Mouse (Mus musculus): ENCODE results near the gene Reck. TPM values are rescaled to one million over a fixed set of nuclear protein-coding genes. Genes with fewer than 3 reads are reported as not detected.
A peak's percentile ranks its signal among the peaks of the same experiment; 100 is the strongest.

Reck gene
- polyA plus RNA-seq, 1 experiment from 2014 or later = 29.5 TPM

GRCm38 (mm10) chr4:43875919-43876411 is 635 bp downstream of the Reck start:
- Histone ChIP-seq H3K4me2 (peak overlapping the region; percentile 81), H3K27me3 (ENCODE audit: insufficient read depth, low read length) (no peaks in the 10 kb centered on the region), H3K9ac (peak overlapping the region; percentile 71), H3K4me3 (ENCODE audit: low read depth, low read length) (peak overlapping the region; percentile 91), H3K4me1 (ENCODE audit: insufficient read depth) (peaks cover 15% of the 10 kb centered on the region), H3K9me3 (ENCODE audit: low read depth, low read length) (no peaks in the 10 kb centered on the region), H3K27ac (ENCODE audit: low read depth) (no peak overlapping the region), H3K36me3 (ENCODE audit: insufficient read depth) (no peaks in the 10 kb centered on the region)
- ATAC-seq (ENCODE audit: insufficient read depth) = peak; percentile 55
- peak; percentile 39 for DNase-seq
- TF ChIP-seq CTCF (IDR thresholded peaks at IDR 0.05; ENCODE audit: low read depth) = peak; percentile 40
- 0% methylated on average over 20 of the region's 20 CpGs for WGBS

- Histone ChIP-seq H3K9me3 (ENCODE audit: low read depth, low read length) (no peaks in the 10 kb centered on the region), H3K27me3 (ENCODE audit: insufficient read depth, low read length) (no peaks in the 10 kb centered on the region), H3K4me2 (no peak overlapping the region), H3K4me3 (ENCODE audit: low read depth, low read length) (no peak overlapping the region), H3K27ac (ENCODE audit: low read depth) (no peak overlapping the region), H3K9ac (no peak overlapping the region), H3K36me3 (ENCODE audit: insufficient read depth) (no peaks in the 10 kb centered on the region), H3K4me1 (ENCODE audit: insufficient read depth) (peaks cover 15% of the 10 kb centered on the region)
- TF ChIP-seq CTCF (IDR thresholded peaks at IDR 0.05; ENCODE audit: low read depth) = no peak
- 95% methylated on average over 1 of the region's 1 CpGs for WGBS
- no peak for ATAC-seq (ENCODE audit: insufficient read depth)
- DNase-seq = no peak
Measured at GRCm38 (mm10) chr4:43877230-43877629, 1.9 kb downstream of the Reck start.

DNA sequence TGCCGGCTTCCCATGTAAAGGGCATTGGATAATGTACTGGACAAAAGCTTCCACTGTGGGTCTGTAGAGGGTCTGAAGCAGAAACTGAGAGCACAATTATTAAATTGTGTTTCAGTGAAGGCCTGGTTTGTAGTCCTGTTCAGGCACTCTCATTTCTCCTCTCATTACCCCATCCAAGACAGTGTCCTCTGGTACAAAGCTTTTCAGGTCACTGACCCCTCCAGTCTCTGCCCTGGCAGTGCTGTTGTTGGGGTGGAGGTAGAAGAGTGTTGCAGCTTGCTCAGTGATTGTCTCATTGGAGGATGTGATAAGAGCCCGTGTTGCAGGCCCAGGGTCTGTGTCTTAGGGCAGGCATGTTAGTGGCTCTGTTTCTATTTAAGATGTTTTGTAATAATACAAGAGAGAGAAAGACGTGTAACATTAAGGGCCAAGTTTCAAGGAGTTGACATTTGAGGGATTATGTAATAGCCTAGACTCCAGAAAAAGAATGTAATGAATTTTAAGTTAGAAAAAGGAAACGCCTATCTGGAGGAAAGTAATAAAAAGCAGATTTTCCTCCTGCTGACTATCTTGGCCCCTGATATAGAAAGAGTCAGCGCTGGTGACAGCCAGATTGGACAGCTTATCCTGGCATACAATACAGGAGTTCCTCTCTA is 2.9 kb downstream of the Reck start:
- WGBS = 31% methylated on average over 5 of the region's 5 CpGs
- H3K9ac ChIP-seq = no peak overlapping the region
- H3K27me3 ChIP-seq (ENCODE audit: insufficient read depth, low read length) = no peaks in the 10 kb centered on the region
- peak overlapping the region; percentile 12; the same call in 1 of the 2 replicates for H3K4me2 ChIP-seq
- H3K27ac ChIP-seq (ENCODE audit: low read depth) = peak overlapping the region; percentile 54; the same call in 1 of the 2 replicates
- TF ChIP-seq CTCF (IDR thresholded peaks at IDR 0.05; ENCODE audit: low read depth) = no peak
- H3K4me3 ChIP-seq (ENCODE audit: low read depth, low read length) = no peak overlapping the region
- peaks cover 15% of the 10 kb centered on the region for H3K4me1 ChIP-seq (ENCODE audit: insufficient read depth)
- no peaks in the 10 kb centered on the region for H3K9me3 ChIP-seq (ENCODE audit: low read depth, low read length)
- no peaks in the 10 kb centered on the region for H3K36me3 ChIP-seq (ENCODE audit: insufficient read depth)
- ATAC-seq (ENCODE audit: insufficient read depth) = no peak
- no peak for DNase-seq

DNA sequence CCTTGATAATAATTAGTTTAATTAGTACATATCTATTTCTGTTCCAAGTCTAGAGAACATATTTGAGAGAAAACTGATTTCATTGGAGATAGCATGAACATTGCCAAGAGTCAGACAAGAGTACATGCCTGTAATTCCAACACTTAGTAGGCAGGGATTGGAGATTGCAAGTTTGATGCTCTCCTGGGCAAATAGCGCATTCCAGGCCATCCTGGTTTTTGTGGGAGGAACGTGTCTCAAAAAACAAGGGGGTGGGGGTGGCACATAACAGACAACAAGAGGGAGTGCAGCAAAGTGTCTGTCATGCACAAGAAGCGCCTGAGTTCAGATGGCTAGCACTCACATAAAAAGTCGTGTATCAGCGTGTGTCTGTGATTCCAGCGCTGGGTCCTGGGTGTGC is 4.2 kb downstream of the Reck start:
- 73% methylated on average over 6 of the region's 6 CpGs for WGBS
- Histone ChIP-seq H3K27me3 (ENCODE audit: insufficient read depth, low read length) (no peaks in the 10 kb centered on the region), H3K36me3 (ENCODE audit: insufficient read depth) (no peaks in the 10 kb centered on the region), H3K4me1 (ENCODE audit: insufficient read depth) (peaks cover 23% of the 10 kb centered on the region), H3K9ac (no peak overlapping the region), H3K4me2 (no peak overlapping the region), H3K27ac (ENCODE audit: low read depth) (no peak overlapping the region), H3K4me3 (ENCODE audit: low read depth, low read length) (no peak overlapping the region), H3K9me3 (ENCODE audit: low read depth, low read length) (no peaks in the 10 kb centered on the region)
- DNase-seq (no peak), ATAC-seq (ENCODE audit: insufficient read depth) (no peak)
- no peak for TF ChIP-seq CTCF (IDR thresholded peaks at IDR 0.05; ENCODE audit: low read depth)

DNA sequence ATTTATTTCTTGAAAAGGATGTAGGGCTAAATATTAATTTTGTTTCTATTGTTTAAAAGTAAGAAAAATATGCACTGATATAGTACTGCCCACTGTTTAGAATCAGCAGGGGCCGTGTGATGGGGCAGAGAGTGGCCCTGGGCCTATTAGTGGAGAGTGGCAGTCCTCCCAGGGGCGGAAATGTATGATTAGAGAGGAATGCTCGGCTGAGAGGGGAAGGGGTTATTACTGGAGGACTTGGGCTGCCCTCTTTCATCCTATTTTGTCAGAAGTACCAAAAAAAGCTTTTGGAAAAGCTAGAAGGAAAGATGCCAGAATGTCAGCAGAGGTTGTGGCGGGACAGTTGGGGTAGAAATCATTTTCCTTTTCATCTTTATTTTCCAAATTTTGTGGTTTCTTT is 8.9 kb downstream of the Reck start:
- ATAC-seq (ENCODE audit: insufficient read depth) (peak; percentile 68), DNase-seq (peak; percentile 56)
- Histone ChIP-seq H3K9me3 (ENCODE audit: low read depth, low read length) (no peaks in the 10 kb centered on the region), H3K4me2 (no peak overlapping the region), H3K27me3 (ENCODE audit: insufficient read depth, low read length) (no peaks in the 10 kb centered on the region), H3K4me3 (ENCODE audit: low read depth, low read length) (no peak overlapping the region), H3K27ac (ENCODE audit: low read depth) (peak overlapping the region; percentile 37; the same call in 1 of the 2 replicates), H3K4me1 (ENCODE audit: insufficient read depth) (peaks cover 11% of the 10 kb centered on the region), H3K9ac (no peak overlapping the region), H3K36me3 (ENCODE audit: insufficient read depth) (no peaks in the 10 kb centered on the region)
- WGBS = 21% methylated on average over 4 of the region's 4 CpGs
- TF ChIP-seq CTCF (IDR thresholded peaks at IDR 0.05; ENCODE audit: low read depth) = no peak

DNA sequence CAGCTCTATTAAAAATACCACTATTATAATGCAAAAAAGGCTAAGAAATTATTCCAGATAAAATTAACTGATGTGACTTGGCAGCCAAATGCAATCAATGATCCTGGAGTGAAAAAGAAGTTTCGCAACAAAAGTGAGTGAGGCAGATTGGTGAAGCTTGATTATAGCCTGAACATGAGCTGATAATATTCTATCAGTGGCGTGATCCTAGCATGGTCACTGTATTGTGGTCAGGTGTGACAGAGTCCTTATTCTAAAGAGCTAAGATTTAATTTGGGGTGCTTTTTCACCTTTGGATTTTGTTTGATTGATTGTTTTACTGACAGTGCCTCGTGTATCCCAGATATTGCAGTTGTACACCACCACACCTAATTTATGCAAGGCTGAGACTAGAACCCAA is 15.9 kb downstream of the Reck start:
- DNase-seq = no peak
- no peak overlapping the region for H3K27ac ChIP-seq (ENCODE audit: low read depth)
- H3K9ac ChIP-seq = no peak overlapping the region
- 68% methylated on average over 3 of the region's 3 CpGs for WGBS
- ATAC-seq (ENCODE audit: insufficient read depth) = no peak
- H3K4me2 ChIP-seq = no peak overlapping the region
- H3K4me3 ChIP-seq (ENCODE audit: low read depth, low read length) = no peak overlapping the region
- no peaks in the 10 kb centered on the region for H3K9me3 ChIP-seq (ENCODE audit: low read depth, low read length)
- no peaks in the 10 kb centered on the region for H3K4me1 ChIP-seq (ENCODE audit: insufficient read depth)
- no peak for TF ChIP-seq CTCF (IDR thresholded peaks at IDR 0.05; ENCODE audit: low read depth)
- no peaks in the 10 kb centered on the region for H3K27me3 ChIP-seq (ENCODE audit: insufficient read depth, low read length)
- no peaks in the 10 kb centered on the region for H3K36me3 ChIP-seq (ENCODE audit: insufficient read depth)

- Histone ChIP-seq H3K27me3 (ENCODE audit: insufficient read depth, low read length) (no peaks in the 10 kb centered on the region), H3K27ac (ENCODE audit: low read depth) (no peak overlapping the region), H3K4me1 (ENCODE audit: insufficient read depth) (no peaks in the 10 kb centered on the region), H3K4me2 (no peak overlapping the region), H3K4me3 (ENCODE audit: low read depth, low read length) (no peak overlapping the region), H3K9me3 (ENCODE audit: low read depth, low read length) (no peaks in the 10 kb centered on the region), H3K9ac (no peak overlapping the region), H3K36me3 (ENCODE audit: insufficient read depth) (peaks cover 19% of the 10 kb centered on the region; the same call in 1 of the 2 replicates)
- no peak for TF ChIP-seq CTCF (IDR thresholded peaks at IDR 0.05; ENCODE audit: low read depth)
- DNase-seq (no peak), ATAC-seq (ENCODE audit: insufficient read depth) (no peak)
Measured at GRCm38 (mm10) chr4:43897209-43897608, 21.9 kb downstream of the Reck start.
